Mouse (Mus musculus) liver, embryonic 14 days (tissue): Measurements from ENCODE around the gene 4930563M21Rik. TPM values are rescaled to one million over a fixed set of nuclear protein-coding genes. Genes with fewer than 3 reads are reported as not detected.

Experiments
- polyA plus RNA-seq: library from polyadenylated mRNA; depleted of rRNA; stranded (reverse); fragments of >200 nt; gene quantifications from 2 replicates; pipeline ENCODE4 v1.2.3, GENCODE M21; 2012; rRNA removed

Gene 4930563M21Rik
- polyA plus RNA-seq: not detected in 2 replicates

GRCm38 (mm10) chr9:56010450-56010849 is at the start of gene 4930563M21Rik:
4930563M21Rik (minus strand) TSS chr9:56010550.

GRCm38 (mm10) chr9:56041372-56042180 is 31.2 kb upstream of the 4930563M21Rik start, which contains the start of gene Rcn2:
Rcn2 (plus strand) TSS chr9:56041845.

DNA sequence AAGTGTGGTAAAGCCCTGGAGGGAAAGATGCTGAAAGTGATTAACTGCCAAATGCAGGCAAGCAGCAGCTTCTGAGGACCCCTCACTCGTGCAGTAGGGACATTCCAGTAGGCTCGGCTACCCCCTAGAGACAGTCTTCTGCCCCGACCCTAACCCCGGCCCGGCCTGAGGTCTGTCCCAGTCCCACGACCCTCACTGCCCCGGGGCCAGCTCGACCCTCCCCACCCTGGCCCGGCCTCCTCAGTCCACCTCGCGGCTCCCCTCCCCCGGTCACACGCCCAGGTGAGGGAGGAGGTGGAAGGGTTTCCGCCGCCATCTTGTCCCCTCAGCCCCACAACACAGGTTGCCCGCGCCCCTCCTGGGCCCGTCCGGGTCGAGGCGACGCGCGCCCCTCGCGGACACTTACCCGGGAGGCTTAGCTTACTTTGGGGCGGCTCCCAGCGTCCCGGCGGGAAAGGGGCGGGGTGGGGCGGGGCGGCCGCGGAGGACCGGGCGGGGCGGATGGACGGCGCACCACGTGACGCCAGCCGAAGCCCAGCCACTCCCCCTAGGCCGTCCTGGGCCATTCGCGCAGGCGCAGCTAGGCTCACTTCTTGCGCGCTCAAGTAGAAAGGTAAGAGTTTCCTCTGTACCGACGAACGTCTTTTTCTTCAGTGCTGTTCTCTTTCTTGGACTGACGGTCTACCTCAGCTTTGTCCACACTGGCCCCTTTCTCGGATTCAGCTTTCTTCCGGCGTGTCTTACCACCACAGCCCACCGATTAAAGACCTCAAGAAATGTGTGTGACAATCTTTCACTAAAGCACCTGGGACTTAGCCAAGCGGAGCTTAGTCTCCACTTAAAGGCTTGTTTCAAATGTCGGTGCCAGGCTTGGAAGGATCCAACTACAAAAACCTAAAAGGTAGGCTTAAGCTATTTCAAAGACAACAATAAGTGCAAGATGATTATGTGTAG is 72.4 kb downstream of the 4930563M21Rik start, which contains the start of gene Scaper:
Scaper (minus strand) TSS at position 456 of the 954 bp plus-strand sequence.

Other genes with a start within 250 kb of the 4930563M21Rik start
- 0.76 and 0.83 TPM in 2 replicates for gene Scaper, start 72.4 kb downstream of the 4930563M21Rik start, polyA plus RNA-seq
- gene Rcn2, start 31.3 kb upstream of the 4930563M21Rik start, polyA plus RNA-seq: 11.8 and 12.0 TPM in 2 replicates
- 3.6 and 4.7 TPM in 2 replicates for gene Pstpip1, start 79.4 kb upstream of the 4930563M21Rik start, polyA plus RNA-seq
- 15.5 and 16.1 TPM in 2 replicates for gene Tspan3, start 154.9 kb upstream of the 4930563M21Rik start, polyA plus RNA-seq